In genomic region chr1:153737101-153738085, GRCm38 (mm10) we compare ENCODE assay signal across 12 mouse cellular contexts. TPM values are rescaled to one million over a fixed set of nuclear protein-coding genes. Genes with fewer than 3 reads are reported as not detected.
A peak's percentile ranks its signal among the peaks of the same experiment; 100 is the strongest.
DNase-seq lines count a peak whose midpoint lies in the region; ATAC-seq and TF ChIP-seq lines count a peak whose summit lies in the region.
"Had no signal": no experiment of that assay in that cellular context is flagged by ENCODE, and none has a peak within 500 bp of the region (broad histone marks: within the 10 kb centered on the region; RNA-seq: fewer than 3 reads in every experiment).

No protein-coding gene starts in this region.

- no peaks in the 10 kb centered on the region for H3K36me3 ChIP-seq in forebrain, postnatal 0 days (ENCODE audit: insufficient read depth)
- no peaks in the 10 kb centered on the region for H3K36me3 ChIP-seq in midbrain, embryonic 14.5 days (ENCODE audit: control insufficient read depth, insufficient read depth, low read length)
- H3K36me3 ChIP-seq in liver, embryonic 11.5 days (ENCODE audit: control insufficient read depth, insufficient read depth, low read length): no peaks in the 10 kb centered on the region

- WGBS in forebrain, postnatal 0 days: 14% methylated on average over 9 of the region's 9 CpGs
- WGBS in midbrain, embryonic 14.5 days: 12% methylated on average over 9 of the region's 9 CpGs
- WGBS in liver, embryonic 11.5 days: 61% methylated on average over 9 of the region's 9 CpGs

- H3K9ac ChIP-seq in forebrain, postnatal 0 days: no peak overlapping the region
- peak overlapping the region; percentile 26; the same call in 1 of the 2 replicates for H3K9ac ChIP-seq in midbrain, embryonic 14.5 days (replicated peaks; ENCODE audit: low read length)
- H3K9ac ChIP-seq in liver, embryonic 11.5 days (ENCODE audit: low read depth, low read length): no peak overlapping the region

- H3K4me3 ChIP-seq in forebrain, postnatal 0 days (ENCODE audit: low read depth, low read length): no peak overlapping the region
- no peak overlapping the region for H3K4me3 ChIP-seq in midbrain, embryonic 14.5 days (replicated peaks; ENCODE audit: low read depth, low read length)
- no peak overlapping the region for H3K4me3 ChIP-seq in liver, embryonic 11.5 days (ENCODE audit: low read depth, low read length)

- no peaks in the 10 kb centered on the region for H3K9me3 ChIP-seq in forebrain, postnatal 0 days (ENCODE audit: low read length)
- no peaks in the 10 kb centered on the region for H3K9me3 ChIP-seq in midbrain, embryonic 14.5 days (ENCODE audit: control insufficient read depth, low read length)
- no peaks in the 10 kb centered on the region for H3K9me3 ChIP-seq in liver, embryonic 11.5 days (ENCODE audit: control insufficient read depth, low read length)

- ATAC-seq in forebrain, postnatal 0 days: peak; percentile 75
- no peak for ATAC-seq in midbrain, embryonic 14.5 days (ENCODE audit: low FRiP score, low TSS enrichment)
- ATAC-seq in liver, embryonic 11.5 days (replicated peaks; ENCODE audit: low FRiP score): no peak

- peaks cover 16% of the 10 kb centered on the region for H3K4me1 ChIP-seq in forebrain, postnatal 0 days (ENCODE audit: insufficient read depth)
- H3K4me1 ChIP-seq in midbrain, embryonic 14.5 days (ENCODE audit: control insufficient read depth, insufficient read depth, low read length): peaks cover 46% of the 10 kb centered on the region
- no peaks in the 10 kb centered on the region for H3K4me1 ChIP-seq in liver, embryonic 11.5 days (replicated peaks; ENCODE audit: control insufficient read depth, insufficient read depth, low read length)

- H3K27ac ChIP-seq in forebrain, postnatal 0 days (ENCODE audit: low read depth, low read length): peak overlapping the region; percentile 76
- peak overlapping the region; percentile 60 for H3K27ac ChIP-seq in midbrain, embryonic 14.5 days (replicated peaks; ENCODE audit: low read depth, low read length)
- H3K27ac ChIP-seq in liver, embryonic 11.5 days (ENCODE audit: low read depth, low read length): no peak overlapping the region

- H3K27me3 ChIP-seq in forebrain, postnatal 0 days (ENCODE audit: insufficient read depth, low read length): no peaks in the 10 kb centered on the region
- peaks cover 2% of the 10 kb centered on the region for H3K27me3 ChIP-seq in midbrain, embryonic 14.5 days (ENCODE audit: control insufficient read depth, insufficient read depth, low read length)
- peaks cover 47% of the 10 kb centered on the region for H3K27me3 ChIP-seq in liver, embryonic 11.5 days (replicated peaks; ENCODE audit: control insufficient read depth, insufficient read depth, low read length)

- no peak overlapping the region for H3K4me2 ChIP-seq in forebrain, postnatal 0 days (ENCODE audit: low read depth)
- H3K4me2 ChIP-seq in midbrain, embryonic 14.5 days (ENCODE audit: low read length): peak overlapping the region; percentile 19
- no peak overlapping the region for H3K4me2 ChIP-seq in liver, embryonic 11.5 days

- DNase-seq in R1 (ENCODE audit: low read depth, low spot score) (peak; percentile 90), adipocyte (ENCODE audit: low spot score) (no peak)
- DNase-seq in embryo, embryonic 11 days: peak; percentile 70
- peak; percentile 75 for DNase-seq in forebrain, postnatal 0 days
- peak; percentile 85 for DNase-seq in midbrain, embryonic 14.5 days
- DNase-seq in liver, embryonic 11.5 days (ENCODE audit: low spot score): no peak
- DNase-seq in adrenal gland, adult (ENCODE audit: inconsistent age in 2 of 2, low spot score in 1 of 2): no peak
- no peak for DNase-seq in adrenal gland, postnatal 4 days (ENCODE audit: low spot score in 2 of 2)
- DNase-seq: cerebellum, adult 11 months; gastrocnemius, postnatal 36 days; kidney, postnatal 4 days; thymus, adult 2 months had no signal

- no peak for TF ChIP-seq CTCF in forebrain, postnatal 0 days (IDR thresholded peaks at IDR 0.05; ENCODE audit: low read depth)

RNA-seq across cellular contexts. Expression of gene Rgs16, which starts 2.8 kb away (rescaled TPM):
- 7.9 and 9.6 TPM in 2 replicates for total RNA-seq in forebrain, postnatal 0 days (2014; rRNA removed)
- polyA plus RNA-seq in forebrain, postnatal 0 days (2015; fragmentation: Nextera tagmentation; extraction: Ambion mirVana): 15.5 and 16.7 TPM in 2 replicates
- polyA plus RNA-seq in midbrain, embryonic 14.5 days (2014; fragmentation: Nextera tagmentation; extraction: Ambion mirVana): 8.1 and 12.0 TPM in 2 replicates
- polyA plus RNA-seq in liver, embryonic 11.5 days (2014; fragmentation: Nextera tagmentation; extraction: Ambion mirVana): 0.94 and 1.3 TPM in 2 replicates
- total RNA-seq in adrenal gland, postnatal 4 days (2021): 10 to 100 TPM in 1 of 2 experiments, 1 to 10 TPM in 1; 8.6 to 11.6 TPM

RNA-seq across cellular contexts. Expression of gene Rnasel, which starts 11.8 kb away (rescaled TPM):
- total RNA-seq in forebrain, postnatal 0 days (2014; rRNA removed): 39.5 and 43.9 TPM in 2 replicates
- 10.7 and 19.5 TPM in 2 replicates for polyA plus RNA-seq in forebrain, postnatal 0 days (2015; fragmentation: Nextera tagmentation; extraction: Ambion mirVana)
- polyA plus RNA-seq in midbrain, embryonic 14.5 days (2014; fragmentation: Nextera tagmentation; extraction: Ambion mirVana): 37.8 and 55.6 TPM in 2 replicates
- polyA plus RNA-seq in liver, embryonic 11.5 days (2014; fragmentation: Nextera tagmentation; extraction: Ambion mirVana): 5.4 and 7.2 TPM in 2 replicates
- 10 to 100 TPM; 30.0 to 32.7 TPM for total RNA-seq in adrenal gland, postnatal 4 days (2021)

Comparison
In these comparisons a context has a peak if more than half of its experiments do, and no peak if none do; other contexts are left out.
1. DNase-seq: peak in R1 (single experiment), embryo, embryonic 11 days (single experiment), forebrain, postnatal 0 days (single experiment) and midbrain, embryonic 14.5 days (single experiment); none in liver, embryonic 11.5 days (single experiment), adipocyte (single experiment), adrenal gland, adult (0 of 2) and adrenal gland, postnatal 4 days (0 of 2).